Mouse (Mus musculus): Measurements from ENCODE around the gene Gtf3c3. TPM values are rescaled to one million over a fixed set of nuclear protein-coding genes. Genes with fewer than 3 reads are reported as not detected.
A peak's percentile ranks its signal among the peaks of the same experiment; 100 is the strongest.

Gtf3c3 gene
- 8.5 and 11.3 TPM in 2 replicates for polyA plus RNA-seq (2015; fragmentation: Nextera tagmentation; extraction: Ambion mirVana)

- Histone ChIP-seq H3K27me3 (no peaks in the 10 kb centered on the region), H3K27ac (peak within 1 kb of the TSS; percentile 47; the same call in 1 of the 2 replicates), H3K9ac (peak within 1 kb of the TSS; percentile 81), H3K9me3 (replicated peaks) (no peaks in the 10 kb centered on the region), H3K4me3 (replicated peaks) (peak within 1 kb of the TSS; percentile 76), H3K36me3 (peaks cover 5% of the 10 kb centered on the region; the same call in 1 of the 2 replicates), H3K4me1 (replicated peaks) (peaks cover 13% of the 10 kb centered on the region), H3K4me2 (peak within 1 kb of the TSS; percentile 74)
- 3% methylated on average over 39 of the region's 39 CpGs for WGBS (ENCODE audit: insufficient replicate concordance)
- DNase-seq (peak; percentile 63), ATAC-seq (ENCODE audit: low read depth) (peak; percentile 99)
These were observed at the start of gene Gtf3c3 for GRCm38 (mm10) chr1:54438340-54439079. Gene Gtf3c3 (minus strand): TSS chr1:54438971.

DNA sequence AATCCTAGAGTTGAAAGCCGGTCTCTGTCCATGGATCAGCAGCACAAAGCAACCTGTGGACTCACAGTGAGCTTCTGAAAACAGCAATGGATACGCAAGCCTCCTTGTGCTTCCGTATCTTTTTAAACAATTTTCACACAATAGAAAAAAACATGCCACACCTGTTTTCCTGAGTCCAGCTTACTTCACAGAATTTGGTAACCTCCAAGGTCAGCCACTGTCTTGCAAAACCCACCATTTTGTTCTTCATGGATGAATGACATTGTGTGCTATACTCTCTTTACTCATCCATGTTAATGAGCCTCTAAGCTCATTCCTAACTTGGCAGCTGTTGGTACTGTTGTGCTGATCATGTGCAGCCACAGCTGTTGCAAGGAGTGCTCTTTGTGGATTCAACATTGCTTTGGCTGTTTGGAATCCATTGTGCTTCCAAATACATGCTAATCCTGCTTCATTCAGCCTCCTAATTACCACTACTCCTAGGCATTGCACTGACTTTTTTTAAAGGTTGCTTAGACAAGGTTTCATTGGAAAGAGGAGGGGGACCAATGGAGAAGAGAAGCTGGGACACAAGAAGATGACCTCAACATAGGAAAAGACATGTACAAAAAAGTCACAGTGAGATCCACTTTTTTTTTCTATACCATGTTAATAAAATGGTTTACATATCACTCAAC is 46.1 kb upstream of the Gtf3c3 start:
- DNase-seq (no peak), ATAC-seq (ENCODE audit: low read depth) (no peak)
- Histone ChIP-seq H3K9ac (no peak overlapping the region), H3K36me3 (no peaks in the 10 kb centered on the region), H3K27ac (no peak overlapping the region), H3K4me3 (replicated peaks) (no peak overlapping the region), H3K4me1 (replicated peaks) (no peaks in the 10 kb centered on the region), H3K9me3 (replicated peaks) (no peaks in the 10 kb centered on the region), H3K4me2 (no peak overlapping the region), H3K27me3 (no peaks in the 10 kb centered on the region)
- WGBS (ENCODE audit: insufficient replicate concordance) = 67% methylated on average over 3 of the region's 3 CpGs

- ATAC-seq (ENCODE audit: low read depth) = no peak
- DNase-seq = no peak
These were observed 41.7 kb upstream of the Gtf3c3 start for GRCm38 (mm10) chr1:54480491-54480890.

GRCm38 (mm10) chr1:54468662-54469061 is 29.9 kb upstream of the Gtf3c3 start:
- H3K9ac ChIP-seq = no peak overlapping the region
- DNase-seq (no peak), ATAC-seq (ENCODE audit: low read depth) (no peak)
- H3K4me2 ChIP-seq = no peak overlapping the region
- no peak overlapping the region for H3K27ac ChIP-seq
- no peaks in the 10 kb centered on the region for H3K27me3 ChIP-seq
- no peaks in the 10 kb centered on the region for H3K9me3 ChIP-seq (replicated peaks)
- H3K4me3 ChIP-seq (replicated peaks) = no peak overlapping the region
- no peaks in the 10 kb centered on the region for H3K4me1 ChIP-seq (replicated peaks)
- H3K36me3 ChIP-seq = no peaks in the 10 kb centered on the region

More at GRCm38 (mm10) chr1:54480491-54480890, 41.7 kb upstream of the Gtf3c3 start:
- Histone ChIP-seq H3K9ac (no peak overlapping the region), H3K27me3 (no peaks in the 10 kb centered on the region), H3K9me3 (replicated peaks) (no peaks in the 10 kb centered on the region), H3K4me1 (replicated peaks) (no peaks in the 10 kb centered on the region), H3K4me3 (replicated peaks) (no peak overlapping the region), H3K36me3 (no peaks in the 10 kb centered on the region), H3K4me2 (no peak overlapping the region), H3K27ac (no peak overlapping the region)
- 78% methylated on average over 12 of the region's 12 CpGs for WGBS (ENCODE audit: insufficient replicate concordance)

DNA sequence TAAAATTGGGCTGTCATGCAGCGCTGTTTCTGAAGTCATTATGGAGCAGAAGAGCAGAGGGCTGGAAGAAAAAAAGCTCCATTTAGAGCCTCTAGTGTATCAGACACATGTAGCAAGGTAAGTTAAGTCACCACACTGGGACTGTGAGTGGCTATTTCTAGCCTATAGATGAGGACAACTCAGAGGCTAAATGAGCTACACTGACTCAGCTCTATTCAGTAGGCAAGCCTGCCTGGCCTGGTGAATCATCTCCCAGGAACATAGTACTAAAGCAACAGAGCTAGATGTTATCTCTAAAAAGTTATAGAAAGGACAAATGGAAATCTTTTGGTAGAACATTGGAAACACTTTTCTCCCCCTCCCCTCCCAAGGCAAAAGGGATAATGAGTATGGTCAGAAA is 28.6 kb upstream of the Gtf3c3 start:
- DNase-seq (no peak), ATAC-seq (ENCODE audit: low read depth) (no peak)
- H3K27ac ChIP-seq = no peak overlapping the region
- H3K36me3 ChIP-seq = no peaks in the 10 kb centered on the region
- no peaks in the 10 kb centered on the region for H3K9me3 ChIP-seq (replicated peaks)
- no peaks in the 10 kb centered on the region for H3K27me3 ChIP-seq
- no peak overlapping the region for H3K4me3 ChIP-seq (replicated peaks)
- H3K4me2 ChIP-seq = no peak overlapping the region
- no peaks in the 10 kb centered on the region for H3K4me1 ChIP-seq (replicated peaks)
- WGBS (ENCODE audit: insufficient replicate concordance) = 72% methylated on average over 1 of the region's 1 CpGs
- no peak overlapping the region for H3K9ac ChIP-seq

DNA sequence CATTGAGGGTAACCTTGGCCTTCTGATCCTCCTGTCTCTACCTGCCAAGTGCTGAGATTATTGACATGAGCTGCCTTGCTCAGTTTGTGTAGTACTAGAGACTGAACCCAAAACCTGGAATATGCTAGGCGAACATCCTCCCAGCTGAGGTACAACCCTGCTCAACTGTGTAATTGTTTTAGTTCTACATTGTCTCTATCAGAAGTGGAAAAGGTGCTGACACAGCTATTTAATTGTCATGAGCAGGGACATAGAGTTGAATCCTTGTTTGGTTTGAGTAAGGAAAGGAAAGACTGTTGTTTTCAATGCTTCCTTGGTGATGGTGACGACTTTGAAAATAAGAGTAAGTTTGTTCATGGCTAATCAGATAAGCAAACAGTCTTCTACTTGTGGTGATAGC is 13.3 kb upstream of the Gtf3c3 start:
- H3K27ac ChIP-seq = no peak overlapping the region
- H3K9me3 ChIP-seq (replicated peaks) = no peaks in the 10 kb centered on the region
- no peaks in the 10 kb centered on the region for H3K27me3 ChIP-seq
- no peak overlapping the region for H3K4me3 ChIP-seq (replicated peaks)
- H3K4me2 ChIP-seq = no peak overlapping the region
- WGBS (ENCODE audit: insufficient replicate concordance) = 49% methylated on average over 2 of the region's 2 CpGs
- H3K36me3 ChIP-seq = no peaks in the 10 kb centered on the region
- H3K4me1 ChIP-seq (replicated peaks) = no peaks in the 10 kb centered on the region
- H3K9ac ChIP-seq = no peak overlapping the region
- no peak for DNase-seq
- ATAC-seq (ENCODE audit: low read depth) = no peak

DNA sequence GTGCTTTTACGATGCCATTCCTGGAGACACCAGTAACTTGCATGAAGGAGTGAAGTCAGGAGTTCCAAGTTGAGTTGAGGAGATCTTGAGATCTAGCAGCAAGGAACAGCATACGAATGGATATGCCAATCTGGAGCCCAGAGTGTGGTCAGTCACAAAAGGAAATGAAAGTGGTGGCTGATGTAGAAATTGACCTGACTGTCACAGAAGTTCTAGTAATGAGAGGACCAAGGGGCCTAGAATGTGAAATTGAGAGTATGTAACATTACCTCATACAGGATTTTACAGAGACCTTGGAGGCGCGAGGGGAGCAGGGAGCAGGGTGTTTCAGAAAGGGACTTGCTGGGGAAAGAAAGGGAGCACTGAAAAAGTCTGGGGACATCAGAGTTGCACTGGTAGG is 10.1 kb upstream of the Gtf3c3 start:
- 56% methylated on average over 4 of the region's 4 CpGs for WGBS (ENCODE audit: insufficient replicate concordance)
- Histone ChIP-seq H3K4me3 (replicated peaks) (no peak overlapping the region), H3K4me1 (replicated peaks) (no peaks in the 10 kb centered on the region), H3K27me3 (peaks cover 3% of the 10 kb centered on the region; the same call in 1 of the 2 replicates), H3K4me2 (no peak overlapping the region), H3K36me3 (no peaks in the 10 kb centered on the region), H3K9ac (no peak overlapping the region), H3K27ac (no peak overlapping the region), H3K9me3 (replicated peaks) (no peaks in the 10 kb centered on the region)
- DNase-seq (no peak), ATAC-seq (ENCODE audit: low read depth) (no peak)

DNA sequence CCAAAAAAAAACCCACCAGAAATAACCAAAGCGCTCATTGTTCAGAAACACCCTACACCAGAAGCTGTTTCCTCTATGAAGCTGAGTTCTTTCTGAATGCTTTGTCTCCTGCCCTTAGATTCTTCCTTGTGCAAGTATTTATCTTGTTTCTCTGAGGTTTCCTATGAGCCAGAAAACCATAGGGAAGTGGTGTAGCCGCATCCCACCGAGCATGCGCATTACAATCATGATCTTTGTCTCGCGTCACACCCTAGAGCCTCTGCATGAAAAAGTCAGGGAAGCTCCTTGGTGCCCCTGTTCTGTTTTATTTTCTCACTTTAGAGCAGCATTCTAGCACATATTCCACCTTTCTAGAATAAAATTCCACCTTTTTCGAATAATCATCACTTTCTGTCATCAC is 4.9 kb upstream of the Gtf3c3 start:
- peaks cover 4% of the 10 kb centered on the region; the same call in 1 of the 2 replicates for H3K4me1 ChIP-seq (replicated peaks)
- WGBS (ENCODE audit: insufficient replicate concordance) = 32% methylated on average over 7 of the region's 7 CpGs
- H3K27ac ChIP-seq = no peak overlapping the region
- no peaks in the 10 kb centered on the region for H3K36me3 ChIP-seq
- peaks cover 3% of the 10 kb centered on the region; the same call in 1 of the 2 replicates for H3K27me3 ChIP-seq
- no peak for DNase-seq
- no peak for ATAC-seq (ENCODE audit: low read depth)
- no peak overlapping the region for H3K4me2 ChIP-seq
- H3K4me3 ChIP-seq (replicated peaks) = no peak overlapping the region
- no peaks in the 10 kb centered on the region for H3K9me3 ChIP-seq (replicated peaks)
- no peak overlapping the region for H3K9ac ChIP-seq

GRCm38 (mm10) chr1:54439080-54439476 is 307 bp upstream of the Gtf3c3 start:
- no peak for DNase-seq
- Histone ChIP-seq H3K9ac (peak overlapping the region; percentile 81; the same call in 1 of the 2 replicates), H3K4me2 (peak overlapping the region; percentile 74), H3K9me3 (replicated peaks) (no peaks in the 10 kb centered on the region), H3K4me3 (replicated peaks) (peak overlapping the region; percentile 76), H3K27ac (no peak overlapping the region; the same call in 1 of the 2 replicates), H3K4me1 (replicated peaks) (peaks cover 13% of the 10 kb centered on the region), H3K36me3 (0 out of 2 replicates have a peak, but pooled peaks cover 3% of the 10 kb centered on the region), H3K27me3 (no peaks in the 10 kb centered on the region)
- WGBS (ENCODE audit: insufficient replicate concordance) = 45% methylated on average over 3 of the region's 3 CpGs
- peak; percentile 13; the same call in 1 of the 2 replicates for ATAC-seq (ENCODE audit: low read depth)

DNA sequence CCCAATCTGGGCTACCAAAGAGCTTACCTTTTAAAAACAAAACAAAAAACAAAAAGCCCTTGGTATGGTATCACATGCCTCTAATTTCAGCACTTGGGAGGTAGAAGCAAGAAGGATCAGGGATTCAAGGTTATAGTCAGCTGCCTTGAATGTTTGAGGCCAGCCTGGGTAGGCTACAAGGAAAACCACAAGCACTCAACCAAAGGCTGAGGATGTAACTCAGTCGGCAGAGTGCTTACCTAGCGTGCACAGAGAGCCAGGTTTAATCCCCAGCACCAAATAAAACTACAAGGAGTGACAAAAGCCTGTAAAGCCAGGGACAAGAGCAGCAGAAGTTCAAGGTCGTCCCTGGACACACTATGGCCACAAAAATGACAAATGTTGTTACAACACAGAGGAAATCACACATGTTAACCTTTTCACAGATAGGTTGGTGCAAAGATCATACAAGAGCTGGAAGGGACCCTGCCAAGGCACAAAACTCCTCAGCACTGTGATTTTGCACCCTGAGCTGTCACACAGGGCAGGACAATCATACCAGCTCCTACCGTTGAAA is 16.5 kb downstream of the Gtf3c3 start:
- DNase-seq (no peak), ATAC-seq (ENCODE audit: low read depth) (no peak)
- no peak overlapping the region for H3K4me2 ChIP-seq
- H3K9me3 ChIP-seq (replicated peaks) = no peaks in the 10 kb centered on the region
- no peak overlapping the region for H3K9ac ChIP-seq
- H3K36me3 ChIP-seq = peaks cover 68% of the 10 kb centered on the region
- H3K27ac ChIP-seq = no peak overlapping the region
- H3K4me3 ChIP-seq (replicated peaks) = no peak overlapping the region
- no peaks in the 10 kb centered on the region for H3K4me1 ChIP-seq (replicated peaks)
- WGBS (ENCODE audit: insufficient replicate concordance) = 75% methylated on average over 4 of the region's 4 CpGs
- no peaks in the 10 kb centered on the region for H3K27me3 ChIP-seq

GRCm38 (mm10) chr1:54421670-54422069 is 17.1 kb downstream of the Gtf3c3 start:
- Histone ChIP-seq H3K4me2 (no peak overlapping the region), H3K4me3 (replicated peaks) (no peak overlapping the region), H3K27me3 (no peaks in the 10 kb centered on the region), H3K9me3 (replicated peaks) (no peaks in the 10 kb centered on the region), H3K27ac (no peak overlapping the region), H3K9ac (no peak overlapping the region), H3K36me3 (peaks cover 69% of the 10 kb centered on the region), H3K4me1 (replicated peaks) (no peaks in the 10 kb centered on the region)
- DNase-seq (no peak), ATAC-seq (ENCODE audit: low read depth) (no peak)
- 71% methylated on average over 3 of the region's 3 CpGs for WGBS (ENCODE audit: insufficient replicate concordance)
